Mouse (Mus musculus) spleen, adult 18-20 months (tissue): ENCODE measurements around the gene Brox.
A peak's percentile ranks its signal among the peaks of the same experiment; 100 is the strongest.
"Not testable (repeated sequence)": the region's sequence is repeated elsewhere in the genome, so short reads cannot be mapped to it uniquely, and the experiment has no call there.

Experiments
- DNase-seq, 2 experiments: peaks; one replicate each; pipeline ENCODE4 v3.0.0; 2022; ENCODE audit warnings: mixed read lengths in 2 of 2

The Brox gene

DNA sequence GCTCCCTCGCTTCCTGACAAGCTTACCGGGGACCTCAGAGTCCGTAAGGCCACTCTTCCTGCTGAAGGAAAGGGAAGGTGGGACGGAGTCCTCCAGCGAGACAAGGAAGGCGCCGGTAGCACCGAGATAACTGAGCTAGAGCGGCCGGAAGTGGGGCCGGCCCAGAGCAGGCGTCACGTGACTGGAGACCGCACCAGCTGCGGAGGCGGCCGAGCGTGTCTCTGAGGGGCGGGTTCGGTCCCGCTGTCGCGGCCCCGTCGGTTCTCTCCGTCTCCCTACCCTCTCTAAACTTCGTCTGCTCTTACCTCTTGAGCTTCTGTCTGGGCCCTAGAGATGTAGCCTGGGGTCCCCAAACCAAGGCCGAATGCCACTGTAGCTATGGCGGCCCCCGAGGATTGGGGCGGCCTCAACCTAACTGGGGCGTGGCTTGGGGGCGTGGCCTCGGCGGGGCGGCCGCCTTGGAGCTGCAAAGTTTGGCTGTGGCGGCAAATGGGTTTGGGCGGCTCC is at the start of gene Brox:
Gene Brox, minus strand, starts transcription at position 393 of the 507 bp plus-strand sequence.
- DNase-seq: peak; percentile 93 to 98

- DNase-seq: no peak
Observed at GRCm38 (mm10) chr1:183345817-183346195, 48.7 kb upstream of the Brox start.

DNA sequence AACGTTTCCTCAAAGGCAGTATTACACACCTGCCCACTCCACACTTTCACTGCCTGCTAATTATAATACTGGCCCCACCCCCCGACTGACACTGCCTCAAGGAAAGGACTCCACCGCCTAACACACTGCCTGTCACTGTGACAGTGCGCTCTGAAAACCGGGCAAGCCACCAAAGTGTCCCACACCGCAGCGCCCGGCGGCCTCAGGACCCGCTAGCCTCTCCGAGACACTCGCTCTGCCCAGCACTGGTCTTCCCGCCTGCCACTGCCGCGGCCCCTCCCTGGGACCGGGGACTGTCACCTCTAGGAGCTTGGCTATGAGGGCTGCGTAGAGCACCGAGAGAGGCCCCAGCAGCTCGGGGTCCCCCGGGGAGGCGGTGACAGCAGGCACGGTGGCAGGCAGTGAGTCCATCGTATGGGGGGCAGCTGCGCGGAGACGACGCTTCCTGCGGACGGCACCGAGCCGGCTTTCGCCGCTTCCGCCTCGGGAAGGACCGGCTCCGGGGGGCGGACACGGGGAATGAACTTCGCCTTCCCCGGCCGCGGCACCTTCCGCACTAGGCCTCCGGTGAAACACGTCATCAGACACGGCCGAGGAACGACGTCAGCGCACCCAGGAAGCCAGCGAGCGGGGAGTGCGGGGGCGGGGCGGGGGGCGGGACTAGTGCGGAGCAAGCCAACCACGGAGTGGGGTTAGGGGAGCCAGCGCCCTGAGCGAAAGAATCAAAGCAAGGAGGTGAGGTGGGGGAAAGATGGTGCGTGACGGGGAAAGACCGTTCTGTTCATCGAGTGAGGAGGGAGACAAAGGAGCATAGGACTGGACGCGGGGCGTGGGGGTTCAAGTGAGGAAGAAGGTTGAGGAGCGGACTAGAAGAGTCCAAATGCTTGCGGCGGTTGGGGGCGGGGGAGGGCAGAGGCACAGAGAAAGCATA is 48.1 kb upstream of the Brox start:
- peak; percentile 81 to 88 for DNase-seq

DNA sequence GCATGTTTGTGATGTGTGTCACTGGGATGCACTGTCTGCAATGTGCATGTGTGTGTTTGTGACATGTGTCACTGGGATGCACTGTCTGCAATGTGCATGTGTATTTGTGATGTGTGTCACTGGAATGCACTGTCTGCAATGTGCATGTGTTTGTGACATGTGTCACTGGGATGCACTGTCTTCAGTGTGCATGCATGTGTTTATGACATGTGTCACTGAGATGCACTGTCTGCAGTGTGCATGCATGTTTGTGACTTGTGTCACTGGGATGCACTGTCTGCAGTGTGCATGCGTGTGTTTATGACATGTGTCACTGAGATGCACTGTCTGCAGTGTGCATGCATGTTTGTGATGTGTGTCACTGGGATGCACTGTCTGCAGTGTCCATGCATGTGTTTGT is 45.8 kb upstream of the Brox start:
- DNase-seq: not testable (repeated sequence)

- DNase-seq: no peak
Observed at GRCm38 (mm10) chr1:183327171-183327570, 30.1 kb upstream of the Brox start.

DNA sequence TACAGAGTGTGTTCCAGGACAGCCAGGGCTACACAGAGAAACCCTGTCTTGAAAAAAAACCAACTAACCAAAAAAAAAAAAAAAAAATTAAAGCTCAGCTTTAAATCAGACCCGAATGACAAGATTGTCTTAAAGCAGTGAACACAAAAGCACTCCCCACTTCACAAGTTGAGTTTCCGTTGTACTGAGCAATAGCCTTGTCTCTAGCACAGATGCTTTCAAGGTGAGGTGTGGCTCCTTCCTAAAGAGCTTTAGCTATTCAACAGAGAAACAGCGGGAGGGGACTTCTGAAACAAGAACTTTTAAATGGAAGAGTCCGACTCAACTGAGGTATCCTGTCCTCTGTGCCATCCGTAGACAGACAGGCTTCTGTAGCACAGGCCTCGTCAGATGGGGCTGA is 27.4 kb upstream of the Brox start:
- DNase-seq: no peak

DNA sequence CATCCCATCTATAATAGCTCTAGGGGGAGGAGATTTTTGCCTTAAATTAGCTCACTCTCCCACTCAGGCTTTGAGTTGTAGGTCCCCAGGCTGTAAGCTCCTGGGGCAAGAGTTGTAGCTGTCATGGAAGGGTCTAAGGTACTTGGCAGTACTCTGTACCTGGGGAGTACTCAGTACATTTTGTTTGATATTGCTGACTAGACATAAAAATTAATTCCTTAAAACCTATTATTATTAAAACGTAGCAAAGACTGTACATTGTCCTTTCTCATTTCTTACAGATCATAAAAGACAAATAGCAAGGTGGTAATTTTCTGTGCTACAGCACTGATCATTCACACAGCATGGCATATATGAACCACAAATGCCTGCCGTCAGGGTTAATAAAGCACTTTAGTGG is 26.9 kb upstream of the Brox start:
- no peak for DNase-seq

DNA sequence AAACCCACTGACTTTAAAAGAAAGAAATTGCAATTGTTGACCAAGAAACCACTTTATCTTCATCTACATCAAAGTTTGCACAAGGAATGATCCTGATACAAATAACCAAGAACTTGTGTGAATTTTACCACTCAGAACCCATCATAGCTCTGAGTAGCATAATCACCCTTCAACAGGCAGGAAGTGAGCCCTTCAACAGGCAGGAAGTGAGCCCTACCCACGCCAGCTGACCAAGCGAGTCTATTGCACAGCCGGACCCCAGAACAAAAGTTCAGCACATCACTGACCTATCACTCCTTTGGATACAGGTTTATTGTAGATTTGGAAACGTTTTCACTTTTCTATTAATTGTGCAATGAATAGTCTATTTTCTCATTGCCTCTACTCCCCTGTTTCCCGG is 25.4 kb upstream of the Brox start:
- not testable (repeated sequence) for DNase-seq

DNA sequence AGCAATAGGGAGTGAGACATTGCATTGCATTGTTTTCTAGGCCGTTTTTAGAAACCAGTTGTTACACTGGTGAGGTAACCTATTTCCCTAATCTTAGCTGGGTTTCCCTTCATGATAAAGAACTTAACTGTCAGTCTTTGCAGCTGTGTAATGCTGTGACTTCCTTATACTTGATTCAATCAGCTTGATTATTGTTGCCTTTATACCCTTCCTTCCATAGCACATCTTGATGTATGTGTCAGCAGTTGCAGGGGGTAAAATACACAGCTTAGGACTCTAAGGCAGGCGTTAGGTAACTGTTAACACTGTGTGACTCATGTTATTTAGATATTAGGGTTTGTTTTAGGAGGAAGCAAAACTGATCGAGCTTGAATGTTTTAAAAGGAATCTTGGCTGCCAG is 23.6 kb upstream of the Brox start:
- no peak for DNase-seq

DNA sequence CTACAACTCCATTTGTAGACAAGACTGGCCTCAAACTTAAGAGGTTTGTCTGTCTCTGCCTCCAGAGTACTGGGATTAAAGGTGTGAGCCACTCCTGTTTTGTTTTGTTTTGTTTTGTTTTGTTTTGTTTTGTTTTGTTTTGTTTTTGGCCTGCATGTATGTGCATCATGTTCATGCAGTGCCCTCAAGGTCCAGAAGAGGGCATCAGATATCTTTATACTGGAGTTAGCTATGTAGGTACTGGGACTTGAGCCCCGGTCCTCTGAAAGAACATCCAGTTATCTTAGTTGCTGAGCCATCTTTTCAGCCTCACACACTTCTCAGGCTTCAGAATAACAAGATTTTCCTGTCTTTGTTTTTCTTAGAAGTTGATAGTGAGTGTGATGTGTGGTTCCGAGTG is 18.7 kb upstream of the Brox start:
- no peak for DNase-seq

DNA sequence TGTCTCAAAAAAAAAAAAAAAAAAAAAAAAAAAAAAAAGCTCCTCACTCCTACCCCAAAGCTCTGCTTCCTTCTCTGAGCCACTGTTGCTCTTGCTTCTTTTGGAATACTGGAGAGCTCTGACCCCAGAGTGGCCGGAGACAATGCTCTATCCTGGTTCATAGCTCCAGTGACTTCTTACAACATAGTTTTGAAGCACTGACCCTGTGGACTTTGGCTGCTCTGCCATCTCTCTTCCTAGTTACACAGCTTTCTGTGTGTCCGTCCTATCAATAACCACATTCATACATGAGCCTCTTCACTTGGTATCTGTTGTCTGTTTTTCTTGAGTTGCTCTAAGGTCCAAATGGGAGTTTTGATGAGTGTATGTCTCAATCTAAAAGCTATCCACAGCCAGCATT is 15.0 kb upstream of the Brox start:
- no peak for DNase-seq

GRCm38 (mm10) chr1:183309601-183310000 is 12.5 kb upstream of the Brox start:
- not testable (repeated sequence) for DNase-seq

GRCm38 (mm10) chr1:183308476-183308875 is 11.4 kb upstream of the Brox start:
- DNase-seq: no peak

DNA sequence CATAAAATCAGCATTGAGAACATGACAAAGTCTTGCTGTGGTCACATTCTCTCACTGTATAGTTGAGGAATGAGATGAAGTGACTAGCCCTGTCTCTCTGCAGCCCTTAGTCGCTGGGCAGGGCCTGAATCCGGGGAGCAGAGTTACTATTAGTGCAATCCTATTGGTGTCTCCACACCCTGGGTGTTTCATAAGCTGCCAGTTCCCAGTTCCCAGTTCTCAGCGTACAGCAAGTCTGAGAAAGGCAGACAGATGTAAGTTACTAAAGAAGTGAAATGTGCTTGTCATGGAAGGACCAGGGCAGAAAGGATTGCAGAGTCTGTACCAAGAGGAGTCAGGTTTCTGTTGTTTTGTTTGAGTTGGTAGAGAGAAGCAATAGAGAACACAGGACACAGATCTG is 10.5 kb upstream of the Brox start:
- DNase-seq: no peak

GRCm38 (mm10) chr1:183299161-183299560 is 2.1 kb upstream of the Brox start:
- DNase-seq: peak; percentile 84 to 87

- peak; percentile 57 to 66 for DNase-seq
Observed at GRCm38 (mm10) chr1:183297886-183298489, 919 bp upstream of the Brox start.

GRCm38 (mm10) chr1:183297473-183297885 is 410 bp upstream of the Brox start:
- DNase-seq: no peak

DNA sequence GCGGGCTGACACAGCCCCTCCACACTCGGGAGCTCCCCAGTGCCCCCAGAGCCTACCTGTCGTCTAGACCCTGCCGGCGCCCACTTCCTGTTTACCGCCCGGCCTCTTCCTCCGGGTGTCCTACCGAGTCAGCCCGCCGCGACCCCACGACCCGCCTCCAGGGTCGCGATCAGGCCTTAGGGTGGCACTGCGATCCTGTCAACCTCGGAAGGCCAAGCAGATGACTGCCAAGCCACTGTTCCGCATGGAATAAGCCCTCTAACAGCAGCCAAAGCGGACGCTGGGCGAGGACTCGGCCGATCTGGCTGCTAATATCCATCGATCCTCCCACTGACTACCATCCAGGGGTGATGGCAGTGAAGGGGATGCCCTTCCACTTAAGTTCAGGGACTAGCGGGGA is 604 bp downstream of the Brox start, which contains the start of gene Aida:
Gene Aida, plus strand, starts transcription at position 126 of the 400 bp plus-strand sequence.
- DNase-seq: peak; percentile 50 to 51

DNA sequence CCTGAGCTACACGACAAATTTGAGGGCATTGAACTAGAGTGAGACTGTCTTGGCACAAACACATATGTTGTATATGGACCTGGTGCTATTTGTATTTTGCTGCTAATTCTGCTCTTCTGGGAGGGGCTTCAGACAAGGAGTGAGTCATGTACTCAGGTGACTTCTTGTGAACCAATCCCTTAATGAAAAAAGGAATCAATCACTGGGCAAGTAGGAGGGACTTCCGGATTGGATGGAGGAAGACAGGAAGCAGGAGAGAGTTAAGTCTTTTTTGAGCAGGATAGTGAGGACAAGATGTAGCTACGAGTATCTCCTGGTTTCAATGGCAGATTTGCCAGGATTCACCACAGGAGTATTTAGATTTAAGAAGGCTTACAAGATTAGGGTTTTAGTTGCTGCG is 7.5 kb downstream of the Brox start:
- DNase-seq: no peak

DNA sequence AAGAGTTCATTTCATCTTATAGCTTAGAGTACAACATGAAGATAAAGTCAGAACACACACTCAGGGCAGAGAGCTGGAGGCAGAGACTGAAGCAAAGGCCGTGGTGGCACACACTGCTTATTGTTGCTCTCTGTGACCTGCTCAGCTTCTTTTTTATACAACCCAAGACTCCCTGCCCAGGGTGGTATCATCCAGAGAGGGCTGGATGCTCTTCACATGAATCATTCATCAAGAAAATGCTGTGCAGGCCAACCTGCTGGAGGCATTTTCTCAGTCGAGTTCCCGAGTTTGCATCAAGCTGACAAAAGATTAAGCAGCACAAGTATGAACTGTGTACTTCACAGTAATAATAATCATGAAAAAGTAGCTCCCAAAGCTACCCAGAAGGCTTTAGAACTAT is 8.7 kb downstream of the Brox start:
- DNase-seq: no peak

GRCm38 (mm10) chr1:183275763-183276162 is 21.3 kb downstream of the Brox start:
- DNase-seq: no peak

DNA sequence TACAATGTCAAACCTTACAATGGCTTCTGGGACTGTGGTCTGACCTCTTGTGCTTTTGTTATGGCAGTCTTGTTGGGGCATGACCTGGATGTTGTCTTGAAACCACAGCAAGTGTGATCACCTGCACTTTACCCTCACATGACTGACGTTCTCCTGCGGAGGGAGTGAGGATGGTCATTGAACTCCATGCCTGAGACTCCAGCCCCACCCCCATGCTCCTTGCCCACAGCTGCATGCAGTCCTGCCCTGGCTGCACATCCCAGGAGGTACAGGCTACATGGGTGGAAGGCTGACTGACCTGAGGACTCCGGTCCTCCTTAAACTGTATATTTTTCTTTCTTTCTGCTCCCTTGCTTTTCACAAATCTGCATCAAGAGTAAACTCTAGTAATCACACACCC is 22.7 kb downstream of the Brox start:
- DNase-seq: no peak

DNA sequence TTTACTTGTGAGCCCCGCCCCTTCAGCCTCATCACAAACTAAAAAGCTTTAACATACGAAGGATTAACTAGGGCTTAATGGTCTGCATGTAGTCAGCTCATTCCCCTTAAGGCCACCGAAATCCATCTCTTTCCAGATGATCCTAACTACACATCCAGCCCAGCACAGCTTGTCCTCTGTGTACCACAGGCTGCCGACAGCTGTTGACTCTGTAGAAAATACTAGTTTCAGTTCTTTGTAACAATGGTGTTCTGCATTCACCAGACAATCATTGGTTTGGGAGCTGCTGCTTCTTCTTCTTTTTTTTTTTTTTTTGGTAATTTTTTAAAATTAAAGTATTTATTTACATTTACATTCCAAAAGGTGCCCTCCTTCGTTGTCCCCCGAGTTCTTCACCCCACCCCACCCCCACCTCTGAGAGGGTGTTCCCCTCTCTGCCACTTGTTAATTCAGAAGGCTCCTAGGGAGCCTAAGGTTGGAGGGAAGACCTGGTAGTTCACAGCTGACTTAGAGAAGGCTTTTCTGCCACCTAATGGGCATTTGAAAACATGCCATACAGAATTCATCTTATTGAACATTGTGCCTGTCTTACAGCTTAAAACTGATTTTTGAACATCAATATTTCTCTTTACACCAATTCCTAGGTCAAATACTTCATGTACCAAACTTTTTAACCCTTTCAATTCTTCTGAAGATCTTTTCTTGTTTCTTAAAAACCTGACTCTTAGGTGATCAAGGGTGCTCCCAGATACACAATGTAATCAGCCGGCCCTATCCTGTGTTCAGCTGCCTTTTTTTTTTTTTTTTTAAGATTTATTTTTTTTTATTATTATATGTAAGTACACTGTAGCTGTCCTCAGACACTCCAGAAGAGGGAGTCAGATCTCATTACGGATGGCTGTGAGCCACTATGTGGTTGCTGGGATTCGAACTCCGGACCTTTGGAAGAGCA is 23.9 kb downstream of the Brox start:
- DNase-seq: no peak
